Mouse (Mus musculus) adrenal gland, postnatal 14 days (tissue): ENCODE measurements around the gene Gm21028. TPM values are rescaled to one million over a fixed set of nuclear protein-coding genes. Genes with fewer than 3 reads are reported as not detected.
"Not testable (repeated sequence)": the region's sequence is repeated elsewhere in the genome, so short reads cannot be mapped to it uniquely, and the experiment has no call there.

Source experiments
- DNase-seq: peaks from one replicate; pipeline ENCODE4 v3.0.0; 2021; ENCODE audit warnings: mixed read lengths
- long read RNA-seq, 2 experiments: library from polyadenylated mRNA; stranded (forward); transcript quantifications; one replicate each; pipeline ENCODE4 v2.0.0; 2021
- microRNA-seq, 2 experiments: library from miRNA; unstranded; fragments of <30 nt; microRNA quantifications; one replicate each; pipeline ENCODE4 v1.2.0; 2021
- total RNA-seq: library from RNA; stranded (reverse); gene quantifications from 2 replicates; pipeline ENCODE4 v1.2.3, GENCODE M21; 2021

Gene Gm21028
- total RNA-seq = not detected in 2 replicates
- long read RNA-seq, experiment 1 = 0 reads
- long read RNA-seq, experiment 2 = 0 reads

DNA sequence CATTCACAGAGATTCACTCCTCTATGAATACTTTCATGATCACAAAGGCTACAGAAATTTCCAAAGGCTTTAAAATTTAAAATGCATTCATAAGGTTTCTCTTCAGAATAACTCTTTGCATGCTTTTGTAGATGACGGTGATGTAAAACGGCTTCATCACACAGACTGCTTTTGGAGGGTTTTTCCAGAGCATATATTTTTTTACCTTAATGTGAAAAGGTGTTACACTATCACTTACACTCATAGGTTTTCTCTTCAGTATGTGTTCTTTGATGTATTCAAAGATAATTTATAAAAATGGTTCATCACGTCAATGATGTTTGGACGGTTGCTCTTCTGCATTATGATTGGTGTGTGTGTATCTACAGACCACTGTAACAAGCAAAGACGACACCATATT is at the start of gene Gm21028:
TSS of gene Gm21028 (minus strand) at position 101 of the 400 bp plus-strand sequence.
- no peak for DNase-seq

DNA sequence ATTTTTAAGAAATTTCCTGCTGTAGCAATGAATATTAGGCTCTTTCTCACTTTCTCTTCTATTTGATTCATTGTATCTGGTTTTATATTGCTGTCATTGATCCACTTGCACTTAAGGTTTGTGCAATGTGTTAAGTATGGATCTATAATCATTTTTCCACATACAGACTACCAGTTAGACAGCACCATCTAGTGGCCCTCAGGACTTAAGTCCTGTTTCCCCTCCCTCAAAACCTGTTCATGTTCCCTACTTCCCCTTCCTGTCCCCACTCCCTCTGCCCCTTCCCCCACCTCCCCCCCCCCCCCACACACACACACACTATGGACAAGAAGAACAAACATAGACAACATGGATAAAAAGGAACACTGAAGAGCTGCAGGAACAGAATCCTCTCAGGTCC is 17.3 kb upstream of the Gm21028 start:
- DNase-seq = not testable (repeated sequence)

DNA sequence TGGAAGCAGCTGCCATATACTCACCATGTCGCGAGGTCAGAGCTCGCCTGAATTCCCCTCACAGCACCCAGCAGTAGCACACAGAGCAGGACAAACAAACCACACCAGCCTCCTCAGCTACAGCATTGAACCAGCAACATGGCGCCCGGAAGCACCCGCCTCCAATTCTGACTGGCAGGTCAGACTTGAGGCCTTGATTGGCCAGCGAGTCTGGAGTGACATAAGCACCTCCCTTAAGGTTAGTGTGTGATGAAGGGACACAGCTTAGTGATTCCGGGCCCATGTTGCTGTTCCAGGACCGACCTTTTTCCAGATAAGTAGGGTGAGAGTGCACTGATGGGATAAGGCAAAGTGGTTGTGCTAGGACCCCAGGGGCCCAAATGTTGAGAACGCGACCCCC is 14.0 kb upstream of the Gm21028 start, which contains the start of gene Zfp977:
TSS of gene Zfp977 (minus strand) at position 135 of the 400 bp plus-strand sequence.
- DNase-seq = not testable (repeated sequence)

DNA sequence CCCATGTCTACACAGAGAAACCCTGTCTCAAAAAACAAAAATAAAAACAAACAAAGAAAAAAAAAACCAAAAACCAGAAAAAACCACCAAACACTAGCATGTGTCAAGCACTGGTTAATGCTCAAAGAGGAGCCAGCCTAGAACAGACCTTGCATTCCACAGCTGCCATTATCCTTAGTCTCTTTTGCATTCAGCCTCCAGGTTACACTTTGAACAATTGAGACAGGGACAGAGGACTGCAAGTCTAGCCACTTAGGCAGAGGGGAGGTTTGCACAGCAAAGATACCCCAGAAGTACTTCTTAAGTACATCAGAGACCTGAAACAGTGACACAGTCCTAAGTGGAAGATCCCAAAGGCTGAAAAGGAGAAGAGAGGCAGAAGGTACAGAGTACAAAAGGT is 12.9 kb upstream of the Gm21028 start:
- DNase-seq = not testable (repeated sequence)

DNA sequence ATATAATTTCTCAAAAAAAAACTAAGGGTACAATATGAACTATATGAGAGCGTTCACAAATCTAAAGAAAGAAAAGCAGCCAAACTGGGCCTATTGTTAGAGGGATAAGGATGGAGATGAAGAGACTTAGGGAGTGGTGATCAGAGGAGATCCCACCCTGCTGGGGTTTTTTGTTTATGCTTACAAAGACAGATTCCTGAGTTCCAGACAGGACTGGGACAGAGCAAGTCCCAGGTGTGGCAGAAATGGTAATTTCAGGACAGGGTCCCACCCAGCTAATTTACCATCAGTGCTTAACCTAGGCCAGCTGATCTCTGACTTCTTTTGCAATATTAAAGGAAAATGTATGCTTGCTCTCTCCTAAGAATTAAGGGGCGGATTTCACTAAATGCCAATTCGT is 26.6 kb downstream of the Gm21028 start:
- no peak for DNase-seq

Small RNAs within 50 kb of the gene (microRNA-seq; reads per million reads assigned to microRNA genes)
- 0 reads per million in 2 experiments for gene Gm24938

Other genes with a start within 250 kb of the Gm21028 start
- gene 4933421I07Rik, start 130.5 kb downstream of the Gm21028 start, total RNA-seq = not detected in 2 replicates
- gene Zfp141, start 72.8 kb downstream of the Gm21028 start, total RNA-seq = 15.1 and 15.7 TPM in 2 replicates
- 1.2 and 2.0 TPM in 2 replicates for gene Zfp977, start 14.0 kb upstream of the Gm21028 start, total RNA-seq
- gene Zfp976, start 64.0 kb upstream of the Gm21028 start, total RNA-seq = 3.7 TPM in 2 replicates
- gene Zfp975, start 114.2 kb upstream of the Gm21028 start, total RNA-seq = 4.6 and 5.3 TPM in 2 replicates
- gene Gm17067, start 148.4 kb upstream of the Gm21028 start, total RNA-seq = 0.11 and 0.52 TPM in 2 replicates
- gene Vmn2r62, start 214.9 kb upstream of the Gm21028 start, total RNA-seq = not detected in 2 replicates